Comparison of ENCODE assay signal across 10 mouse cellular contexts in the genomic region with DNA sequence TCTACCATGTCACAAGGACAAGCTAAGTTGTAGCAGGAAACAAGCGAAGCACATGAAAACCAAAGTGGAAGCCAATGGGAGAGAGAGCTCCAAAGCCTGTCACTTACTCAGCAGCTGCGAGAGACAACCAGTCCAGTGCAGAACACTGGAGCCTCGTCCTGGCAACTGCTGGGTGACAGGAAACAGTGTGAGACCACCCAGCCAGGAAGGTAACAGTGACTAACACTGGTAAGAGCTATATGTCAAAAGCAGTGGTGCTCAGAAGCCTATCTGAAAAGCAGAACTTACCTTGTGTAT. TPM values are rescaled to one million over a fixed set of nuclear protein-coding genes. Genes with fewer than 3 reads are reported as not detected.
A peak's percentile ranks its signal among the peaks of the same experiment; 100 is the strongest.
DNase-seq lines count a peak whose midpoint lies in the region; ATAC-seq lines count a peak whose summit lies in the region.
"Had no signal": no experiment of that assay in that cellular context is flagged by ENCODE, and none has a peak within 500 bp of the region (broad histone marks: within the 10 kb centered on the region; RNA-seq: fewer than 3 reads in every experiment).

No protein-coding gene starts in this region.

- no peak for ATAC-seq in embryonic facial prominence, embryonic 13.5 days (ENCODE audit: insufficient number of reproducible peaks, insufficient read depth, low FRiP score, low TSS enrichment, low read depth)
- ATAC-seq in midbrain, embryonic 15.5 days (replicated peaks): no peak

- no peak overlapping the region for H3K4me3 ChIP-seq in embryonic facial prominence, embryonic 13.5 days
- H3K4me3 ChIP-seq in midbrain, embryonic 15.5 days: no peak overlapping the region

- H3K27ac ChIP-seq in embryonic facial prominence, embryonic 13.5 days: peak overlapping the region; percentile 75
- peak overlapping the region; percentile 49 for H3K27ac ChIP-seq in midbrain, embryonic 15.5 days

- H3K9ac ChIP-seq in embryonic facial prominence, embryonic 13.5 days: 0 out of 2 replicates have a peak overlapping the region, but pooled peaks have one; percentile 16
- no peak overlapping the region for H3K9ac ChIP-seq in midbrain, embryonic 15.5 days

- H3K4me1 ChIP-seq in embryonic facial prominence, embryonic 13.5 days: peaks cover 28% of the 10 kb centered on the region
- H3K4me1 ChIP-seq in midbrain, embryonic 15.5 days: peaks cover 20% of the 10 kb centered on the region

- DNase-seq in left cerebral cortex, postnatal 4 days: peak; percentile 12
- no peak for DNase-seq in left cerebral cortex, adult 9 months (ENCODE audit: low spot score in 2 of 2)
- peak; percentile 38 to 48 for DNase-seq in heart, postnatal 10 days
- DNase-seq in cerebellum, postnatal 36 days: no peak
- no peak for DNase-seq in testis, postnatal 10 days (ENCODE audit: low spot score)
- no peak for DNase-seq in cerebellum, postnatal 4 days (ENCODE audit: low spot score in 2 of 2)
- DNase-seq: kidney, adult 11 months; right cerebral cortex, postnatal 14 days had no signal

- intact Hi-C loops in left cerebral cortex, postnatal 4 days (cut with DNase I): no loop called here
- intact Hi-C loops in heart, postnatal 10 days (cut with DNase I): no loop called here

- no peak overlapping the region for H3K4me2 ChIP-seq in embryonic facial prominence, embryonic 13.5 days
- 0 out of 2 replicates have a peak overlapping the region, but pooled peaks have one; percentile 2 for H3K4me2 ChIP-seq in midbrain, embryonic 15.5 days

- H3K9me3 ChIP-seq in embryonic facial prominence, embryonic 13.5 days: no peaks in the 10 kb centered on the region
- no peaks in the 10 kb centered on the region for H3K9me3 ChIP-seq in midbrain, embryonic 15.5 days

- no peaks in the 10 kb centered on the region for H3K27me3 ChIP-seq in embryonic facial prominence, embryonic 13.5 days
- H3K27me3 ChIP-seq in midbrain, embryonic 15.5 days (replicated peaks): no peaks in the 10 kb centered on the region

- 33% methylated on average over 3 of the region's 3 CpGs for WGBS in embryonic facial prominence, embryonic 13.5 days
- 33% methylated on average over 3 of the region's 3 CpGs for WGBS in midbrain, embryonic 15.5 days

- H3K36me3 ChIP-seq in embryonic facial prominence, embryonic 13.5 days: no peaks in the 10 kb centered on the region
- no peaks in the 10 kb centered on the region for H3K36me3 ChIP-seq in midbrain, embryonic 15.5 days (replicated peaks)

RNA-seq across cellular contexts. Expression of a gene that starts 14.1 kb away (rescaled TPM):
- 10 to 100 TPM; 66.0 to 73.5 TPM for total RNA-seq in left cerebral cortex, postnatal 4 days (2021)
- 38.9 and 43.4 TPM in 2 replicates for polyA plus RNA-seq in embryonic facial prominence, embryonic 13.5 days (2015; fragmentation: Nextera tagmentation; extraction: Ambion mirVana)
- 10 to 100 TPM; 86.0 to 96.7 TPM for total RNA-seq in heart, postnatal 10 days (2021)
- polyA plus RNA-seq in midbrain, embryonic 15.5 days (2015; fragmentation: Nextera tagmentation; extraction: Ambion mirVana): 31.2 and 31.5 TPM in 2 replicates

Comparison
In these comparisons a context has a peak if more than half of its experiments do, and no peak if none do; other contexts are left out.
1. DNase-seq: peak in left cerebral cortex, postnatal 4 days (single experiment) and heart, postnatal 10 days (2 of 2); none in left cerebral cortex, adult 9 months (0 of 2), cerebellum, postnatal 36 days (0 of 2), testis, postnatal 10 days (single experiment) and cerebellum, postnatal 4 days (0 of 2).